Mouse (Mus musculus) forelimb bud, embryonic 11.5 days (tissue): Measurements from ENCODE around the gene Tlr4.

ENCODE experiments used
- DNase-seq: peaks from one replicate; pipeline ENCODE4 v3.0.0-alpha.2; 2012; ENCODE audit warnings: low read depth, low spot score

Gene Tlr4

DNA sequence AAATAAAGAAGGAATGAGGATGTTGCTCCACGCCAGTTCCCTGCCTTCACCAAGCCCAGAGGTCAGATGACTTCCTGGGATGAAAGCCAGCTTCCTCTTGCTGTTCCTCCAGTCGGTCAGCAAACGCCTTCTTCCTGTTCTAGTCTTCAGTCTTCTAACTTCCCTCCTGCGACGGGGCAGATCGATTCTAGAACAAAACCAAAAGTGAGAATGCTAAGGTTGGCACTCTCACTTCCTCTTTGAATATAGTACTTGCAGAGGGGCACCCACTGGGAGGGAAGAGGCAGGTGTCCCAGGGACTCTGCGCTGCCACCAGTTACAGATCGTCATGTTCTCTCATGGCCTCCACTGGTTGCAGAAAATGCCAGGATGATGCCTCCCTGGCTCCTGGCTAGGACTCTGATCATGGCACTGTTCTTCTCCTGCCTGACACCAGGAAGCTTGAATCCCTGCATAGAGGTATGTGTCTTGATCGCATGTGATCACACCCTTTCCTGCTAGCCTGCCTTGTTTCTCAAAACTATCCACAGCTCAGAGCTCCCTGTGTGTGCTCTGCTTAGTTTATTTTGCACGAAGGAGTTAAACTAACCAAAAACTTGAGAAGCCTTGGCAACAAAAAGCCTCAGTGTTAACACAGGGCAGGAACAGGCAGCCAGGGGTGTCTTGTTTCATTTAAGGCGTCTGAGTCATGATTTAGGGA is at the start of gene Tlr4:
TSS of gene Tlr4 (plus strand) at position 122 of the 700 bp plus-strand sequence.
- DNase-seq = peak; percentile 28

DNA sequence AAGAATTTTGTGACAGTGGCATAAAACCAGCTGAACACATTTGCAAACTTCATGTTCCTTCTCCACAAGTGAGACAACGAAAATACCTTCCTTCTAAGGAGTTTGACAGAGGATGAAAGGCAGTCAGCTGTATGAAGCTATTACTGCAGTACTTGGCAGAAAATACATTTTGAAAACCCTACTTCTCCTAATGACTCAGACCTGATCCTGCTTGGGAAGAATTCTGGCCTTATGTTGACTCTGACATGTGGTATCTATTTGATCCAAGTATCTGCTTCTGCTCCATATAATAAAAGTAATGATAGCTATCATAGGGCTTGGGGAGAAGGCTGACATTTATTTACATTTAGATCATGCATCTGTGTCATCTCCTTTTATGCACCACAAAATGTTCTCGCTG is 33.1 kb upstream of the Tlr4 start:
- no peak for DNase-seq

DNA sequence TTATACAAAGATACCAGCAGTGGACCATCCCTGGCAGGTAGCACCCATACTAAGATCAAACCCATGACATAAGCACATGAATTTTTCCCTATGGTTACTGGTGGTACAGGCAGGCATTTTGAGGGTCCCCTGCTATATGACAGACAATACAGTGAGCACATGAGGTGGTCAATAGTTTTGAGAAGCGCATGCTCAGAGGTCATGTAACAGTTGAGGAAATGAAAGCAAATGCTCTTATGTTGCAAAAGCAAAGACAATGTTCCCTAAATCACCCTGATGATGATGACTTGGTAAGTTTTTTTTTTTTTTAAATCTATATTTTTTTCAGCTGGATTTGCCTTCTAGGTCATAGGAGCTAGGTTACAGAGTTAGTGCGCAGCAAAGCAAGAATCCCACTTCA is 30.7 kb upstream of the Tlr4 start:
- no peak for DNase-seq

DNA sequence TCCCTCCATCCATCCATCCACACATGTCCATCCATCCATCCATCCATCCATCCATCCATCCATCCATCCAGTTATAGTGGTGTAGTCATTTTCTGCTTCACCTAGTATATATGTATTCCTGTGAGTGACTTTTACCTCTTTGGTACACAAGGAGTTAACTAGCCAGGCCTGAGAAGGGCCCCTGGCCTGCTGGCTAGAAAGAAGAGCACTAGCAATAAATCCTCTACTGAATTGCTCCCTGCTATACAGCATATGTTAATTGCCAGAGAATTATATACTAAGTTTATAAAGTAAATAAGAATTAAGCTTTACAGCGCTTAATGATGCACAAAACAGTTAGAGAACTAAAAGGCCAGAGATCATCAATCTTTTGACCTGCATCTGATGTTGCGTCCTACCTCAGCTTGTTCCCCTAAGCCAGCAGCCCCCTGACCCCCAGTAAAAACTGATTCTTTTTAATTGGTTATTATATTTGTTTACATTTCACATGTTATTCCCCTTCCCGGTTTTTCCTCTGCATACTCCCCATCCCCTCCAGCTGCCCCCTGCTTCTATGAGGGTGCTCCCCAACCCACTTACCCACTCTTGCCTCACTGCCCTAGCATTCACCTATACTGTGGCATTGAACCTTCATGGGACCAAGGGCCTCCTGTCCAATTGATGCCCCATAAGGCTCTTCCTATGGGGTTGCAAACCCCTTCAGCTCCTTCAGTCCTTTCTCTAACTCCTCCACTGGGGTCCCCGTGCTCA is 22.7 kb upstream of the Tlr4 start:
- DNase-seq = no peak

DNA sequence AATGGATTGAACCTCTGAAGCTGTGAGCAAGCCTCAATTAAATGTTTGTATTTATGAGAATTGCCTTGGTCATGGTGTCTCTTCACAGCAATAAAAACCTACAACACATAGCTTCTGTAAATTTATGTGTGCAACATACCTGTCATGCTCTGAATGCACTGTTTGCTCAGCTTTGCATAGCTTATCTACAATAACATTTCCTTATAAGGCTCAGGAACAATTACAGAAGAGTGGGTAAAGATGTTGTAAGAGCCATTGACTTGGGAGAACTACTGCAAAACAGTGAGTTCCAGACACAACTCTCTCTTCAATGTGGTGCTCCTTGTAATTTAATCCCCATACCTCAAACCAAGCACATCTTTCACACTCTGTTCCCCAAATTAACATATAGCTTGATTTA is 21.6 kb upstream of the Tlr4 start:
- no peak for DNase-seq

DNA sequence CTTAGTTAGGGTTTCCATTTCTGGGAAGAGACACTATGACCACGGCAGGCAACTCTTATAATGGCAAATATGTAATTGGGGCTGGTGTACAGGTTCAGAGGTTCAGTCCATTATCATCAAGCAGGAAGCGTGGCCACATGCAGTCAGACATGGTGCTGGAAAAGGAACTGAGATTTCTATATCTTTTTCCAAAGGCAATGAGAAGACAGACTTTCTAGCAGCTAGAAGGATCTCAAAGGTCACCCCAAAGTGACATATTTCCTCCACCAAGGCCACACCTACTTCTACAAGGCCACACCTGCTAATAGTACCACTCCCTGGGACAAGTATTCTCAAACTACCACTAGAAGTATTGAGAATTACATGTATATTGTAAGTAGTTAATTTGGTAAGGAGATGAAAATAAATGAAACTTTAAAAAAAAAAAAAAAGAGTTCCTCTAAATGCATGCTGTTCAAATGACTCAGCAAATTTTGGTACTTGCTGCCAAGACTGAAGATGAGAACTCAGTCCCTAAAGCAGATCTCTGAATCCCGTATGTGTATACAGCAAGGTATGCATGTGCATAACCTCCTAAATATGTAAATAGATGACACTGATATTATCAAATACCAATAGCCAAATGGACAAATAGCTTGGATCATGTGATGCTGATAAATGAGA is 10.9 kb upstream of the Tlr4 start:
- no peak for DNase-seq

DNA sequence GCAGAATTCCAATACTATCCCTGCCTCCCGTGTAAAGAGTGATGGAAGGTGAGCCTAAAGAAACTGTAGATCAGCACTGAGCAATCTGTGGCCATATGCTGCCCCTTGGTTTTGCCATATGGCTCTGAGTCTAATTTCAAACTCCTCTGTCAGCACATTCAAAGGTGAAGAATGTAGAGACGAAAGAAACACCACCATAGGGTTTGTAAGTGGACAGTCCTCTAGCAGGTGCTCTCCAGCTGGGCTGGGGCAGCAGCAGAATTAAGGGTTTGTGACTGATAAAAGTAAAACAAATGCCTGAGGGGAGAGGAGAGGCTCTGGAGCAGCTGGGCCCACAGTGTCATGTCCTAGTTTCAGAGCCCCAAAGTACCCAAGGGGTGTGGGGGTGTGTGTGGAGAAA is 6.2 kb upstream of the Tlr4 start:
- DNase-seq = no peak

DNA sequence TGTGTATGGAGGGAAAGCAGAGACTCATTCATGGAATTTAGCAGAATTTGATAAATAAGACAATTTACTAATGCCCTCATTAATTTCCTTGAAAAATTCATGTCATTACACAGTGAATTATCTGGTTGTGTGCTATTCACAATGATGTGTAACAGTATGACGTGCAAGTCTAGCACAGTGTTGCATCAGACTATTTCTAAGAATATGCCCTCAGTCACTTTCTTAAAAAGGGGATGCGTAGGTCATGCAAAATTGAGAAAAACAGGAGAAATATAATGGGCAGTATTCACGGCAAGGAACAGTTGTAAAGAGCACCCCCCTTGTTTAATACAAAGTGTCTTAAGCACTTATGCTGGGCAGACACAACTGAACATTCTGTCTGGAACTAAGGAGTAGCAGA is 5.6 kb upstream of the Tlr4 start:
- DNase-seq = no peak

DNA sequence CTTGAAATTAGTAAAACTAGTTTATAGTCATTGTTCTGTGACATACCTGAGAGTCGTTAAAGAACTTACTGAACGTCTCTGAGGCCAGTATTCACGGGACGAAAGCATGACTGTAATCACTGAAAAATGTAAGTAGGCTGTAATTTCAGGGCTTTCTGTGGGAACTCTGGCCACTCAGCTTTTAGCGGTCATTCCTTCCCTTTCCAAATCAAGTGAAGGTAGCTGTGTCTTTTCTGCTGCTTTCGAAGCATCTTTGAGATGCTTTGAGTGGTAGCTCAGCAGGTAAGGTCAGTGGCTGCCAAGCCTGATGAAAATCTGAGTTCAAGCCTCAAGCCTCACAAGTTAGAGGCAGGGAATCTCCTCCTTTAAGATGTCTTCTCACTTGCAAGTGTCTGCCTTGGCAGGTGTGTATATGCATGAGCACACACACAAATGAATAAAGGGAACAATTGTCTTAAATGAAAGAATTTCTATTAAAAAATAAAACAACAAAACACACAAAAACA is 832 bp downstream of the Tlr4 start:
- no peak for DNase-seq

DNA sequence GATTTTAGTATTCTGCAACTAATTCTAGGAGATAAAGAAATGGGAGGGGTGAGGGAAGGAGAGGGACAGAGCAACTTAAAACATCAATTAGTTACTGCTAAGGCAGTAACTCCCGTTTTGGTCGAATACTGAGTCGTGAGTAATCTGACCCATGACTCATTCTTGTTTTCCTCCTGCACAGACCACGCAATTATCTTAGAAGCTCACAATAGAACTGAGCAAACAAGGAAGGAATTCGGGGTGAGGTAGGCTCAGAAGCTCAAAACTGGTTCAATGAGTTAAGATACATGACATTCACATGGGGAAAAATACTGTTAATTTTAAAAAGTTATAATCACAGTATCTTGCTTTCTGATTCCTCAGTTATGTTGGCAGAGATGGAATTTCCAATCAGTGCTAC is 1.3 kb downstream of the Tlr4 start:
- DNase-seq = no peak

DNA sequence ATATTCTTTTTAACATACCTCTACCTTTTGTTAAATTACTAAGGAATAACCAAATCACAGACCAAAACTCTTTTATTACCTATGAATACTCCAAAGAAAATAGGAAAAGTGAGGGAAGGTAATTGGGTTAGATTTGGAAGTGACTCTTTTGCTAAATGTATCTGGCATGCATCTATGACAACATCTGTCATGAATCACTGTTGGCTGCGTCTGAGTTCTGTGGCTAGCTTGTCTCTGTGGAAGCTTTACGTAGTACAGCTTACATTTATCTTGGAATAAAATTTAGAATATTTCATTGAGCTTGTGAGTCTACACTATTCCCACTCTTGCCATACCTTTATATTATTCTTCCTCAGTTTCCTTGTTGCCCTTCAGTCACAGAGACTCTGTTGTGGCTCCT is 10.7 kb downstream of the Tlr4 start:
- no peak for DNase-seq

DNA sequence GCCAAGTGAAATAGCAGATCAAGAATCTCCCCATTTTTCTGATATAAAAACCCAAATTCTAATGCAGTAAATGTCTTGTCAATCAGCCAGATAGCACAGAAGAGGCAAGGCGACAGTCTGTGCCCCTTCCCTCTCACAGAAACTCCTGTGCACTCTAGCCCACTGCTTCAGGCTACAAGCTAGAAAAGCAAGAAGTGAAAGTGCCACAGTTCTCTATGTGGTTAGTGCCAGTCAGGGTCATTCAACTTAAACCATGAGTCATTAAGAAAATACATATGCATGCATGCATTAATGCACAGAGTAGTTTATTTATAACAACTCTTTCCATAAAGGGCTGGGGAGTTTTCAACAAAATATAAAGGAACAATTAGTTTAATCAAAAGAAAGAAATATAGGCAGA is 15.9 kb downstream of the Tlr4 start:
- no peak for DNase-seq

DNA sequence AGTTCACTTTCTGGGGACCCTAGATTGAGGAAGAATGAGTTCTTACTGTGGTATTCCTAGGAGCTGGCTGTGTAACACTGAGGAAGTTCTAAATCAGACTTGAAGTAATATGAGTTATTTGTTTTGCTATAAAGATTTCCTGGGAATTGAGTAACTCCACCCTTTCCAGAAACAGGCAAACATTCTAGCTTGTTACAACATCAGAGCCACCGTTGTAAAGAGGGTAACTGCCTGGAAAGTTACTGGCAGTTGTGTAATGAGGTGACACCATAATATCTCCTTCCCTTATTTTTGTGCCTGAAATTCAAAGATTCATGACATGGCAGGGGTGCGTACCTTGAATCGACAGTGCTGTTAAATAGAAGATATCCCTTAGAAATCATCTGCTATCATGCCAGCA is 24.6 kb downstream of the Tlr4 start:
- DNase-seq = no peak

DNA sequence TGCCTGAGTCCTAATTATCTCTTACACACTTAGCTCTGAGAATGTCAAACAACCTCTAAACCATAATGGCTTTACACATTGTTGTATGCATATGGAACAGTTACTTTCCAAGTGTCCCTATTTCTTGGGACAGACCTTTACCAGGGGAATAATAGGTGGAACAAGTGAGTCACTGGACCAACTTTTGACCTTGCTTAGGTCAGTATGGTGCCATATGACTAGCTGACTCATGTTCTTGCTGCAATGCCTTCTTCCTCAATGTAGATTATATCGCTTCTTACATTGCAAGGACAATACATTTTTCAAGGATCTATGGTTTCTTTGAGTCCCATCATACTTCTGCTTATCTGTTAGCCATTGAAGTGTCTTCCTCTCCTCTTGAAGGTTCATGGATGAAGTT is 29.6 kb downstream of the Tlr4 start:
- DNase-seq = no peak

DNA sequence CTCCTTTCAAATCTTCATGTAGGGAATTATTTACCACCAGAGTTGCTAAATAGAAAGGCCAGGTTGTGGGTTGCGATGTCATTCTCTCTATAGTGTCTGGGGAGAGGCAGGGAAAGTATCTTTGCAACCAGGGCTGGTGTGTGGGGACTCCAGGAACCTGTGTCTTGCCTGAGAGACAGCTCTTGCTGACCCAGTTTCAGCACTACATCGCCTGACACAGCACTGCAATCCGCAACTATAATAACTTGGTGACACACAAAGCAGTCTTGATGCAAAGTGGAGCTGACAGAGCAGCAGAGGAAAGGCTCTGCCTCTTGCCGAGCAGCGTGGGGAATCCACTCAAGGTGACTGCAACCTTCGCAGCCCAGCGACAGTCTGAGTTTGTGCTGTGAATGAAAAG is 42.5 kb downstream of the Tlr4 start:
- DNase-seq = no peak

DNA sequence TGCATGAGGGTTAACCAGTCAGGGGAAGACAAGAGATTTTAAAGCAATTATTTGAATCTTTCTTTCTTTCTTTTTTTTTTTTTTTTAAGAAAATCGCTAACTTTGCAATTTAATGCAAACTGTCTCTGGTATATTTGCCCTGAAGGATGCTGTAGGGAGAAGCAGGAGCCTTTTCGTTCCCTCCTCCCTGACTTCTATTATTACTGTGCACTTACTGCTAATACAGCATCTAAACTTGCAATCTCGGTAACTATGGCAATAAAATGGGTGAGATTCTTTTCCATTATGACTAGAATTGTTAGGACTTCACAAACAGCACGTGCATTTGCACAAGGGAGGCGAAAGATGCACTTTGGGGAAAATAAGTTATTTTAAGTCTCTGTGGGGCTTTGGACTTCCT is 44.6 kb downstream of the Tlr4 start:
- no peak for DNase-seq

DNA sequence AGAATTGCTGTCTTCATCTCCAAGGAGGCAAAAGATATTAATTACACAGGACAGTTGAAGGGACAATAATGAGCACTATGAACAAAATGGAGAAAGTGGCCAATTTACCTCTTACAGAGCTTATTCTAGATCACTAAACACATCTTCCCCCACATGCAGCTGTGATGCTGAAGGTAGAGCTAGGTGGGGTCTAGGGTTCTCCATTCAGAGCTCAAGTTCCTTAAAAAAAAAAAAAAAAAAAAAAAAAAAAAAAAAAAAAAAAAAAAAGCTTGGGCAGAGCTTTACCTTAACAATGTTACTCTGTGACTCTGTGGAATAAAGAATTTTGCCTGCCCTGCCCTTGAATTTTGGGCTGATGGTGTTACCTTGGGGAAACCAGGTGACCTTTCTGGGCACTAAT is 46.0 kb downstream of the Tlr4 start:
- no peak for DNase-seq

DNA sequence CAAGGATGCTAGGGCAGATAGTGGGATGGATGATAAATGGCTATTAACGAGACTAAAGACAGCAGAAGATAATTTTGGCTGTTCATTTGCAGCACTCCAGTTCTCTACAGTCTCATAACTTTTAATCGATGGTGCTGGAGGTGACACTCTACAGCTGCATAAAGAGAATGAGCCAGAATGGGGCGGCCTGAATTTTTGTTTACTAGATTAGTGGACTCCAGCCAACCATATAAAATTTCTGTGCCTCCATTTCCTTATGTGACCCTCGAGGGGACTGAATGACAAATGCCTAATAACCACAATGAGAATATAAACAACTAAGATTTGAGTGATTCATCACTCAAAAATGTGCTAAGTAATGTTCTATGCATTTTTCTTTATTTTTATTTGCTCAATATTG is 48.4 kb downstream of the Tlr4 start:
- no peak for DNase-seq

DNA sequence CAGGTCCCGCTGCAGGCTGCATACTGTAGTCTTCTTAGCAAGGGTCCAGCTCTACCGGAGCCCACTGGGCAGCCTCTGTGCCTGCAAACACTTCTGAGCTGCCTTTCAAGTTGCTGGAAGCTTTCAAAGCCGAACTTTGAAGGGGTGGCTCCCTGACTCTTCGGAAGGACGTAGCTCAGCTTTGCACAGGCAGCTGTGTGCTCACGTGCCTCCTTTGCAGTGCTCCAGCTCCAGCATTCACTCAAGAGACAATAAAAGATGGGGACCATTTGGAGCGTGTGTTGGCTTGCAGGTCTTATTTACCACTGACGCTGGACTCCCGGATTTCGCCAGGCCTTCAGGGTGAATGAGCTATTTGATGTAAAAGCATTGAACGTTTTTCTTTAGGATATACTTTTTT is 50.2 kb downstream of the Tlr4 start:
- no peak for DNase-seq

DNA sequence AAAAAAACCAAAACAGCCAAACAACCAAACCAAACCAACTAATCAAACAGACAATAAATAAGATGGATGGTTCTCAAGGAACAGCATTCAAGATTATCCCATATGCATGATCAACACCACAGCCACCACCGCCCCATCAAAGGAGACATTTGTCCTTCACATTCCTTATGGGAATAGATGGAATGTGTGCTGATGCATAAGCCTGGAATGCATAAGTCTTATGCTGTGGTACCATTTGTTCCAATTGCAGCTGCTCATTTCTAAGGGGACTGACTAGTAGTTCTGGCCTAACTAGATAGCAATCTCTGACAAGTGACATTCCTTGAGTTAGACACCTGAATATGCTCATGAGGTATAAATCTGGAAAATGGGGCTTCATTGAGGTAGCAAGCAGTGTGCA is 54.1 kb downstream of the Tlr4 start:
- no peak for DNase-seq

DNA sequence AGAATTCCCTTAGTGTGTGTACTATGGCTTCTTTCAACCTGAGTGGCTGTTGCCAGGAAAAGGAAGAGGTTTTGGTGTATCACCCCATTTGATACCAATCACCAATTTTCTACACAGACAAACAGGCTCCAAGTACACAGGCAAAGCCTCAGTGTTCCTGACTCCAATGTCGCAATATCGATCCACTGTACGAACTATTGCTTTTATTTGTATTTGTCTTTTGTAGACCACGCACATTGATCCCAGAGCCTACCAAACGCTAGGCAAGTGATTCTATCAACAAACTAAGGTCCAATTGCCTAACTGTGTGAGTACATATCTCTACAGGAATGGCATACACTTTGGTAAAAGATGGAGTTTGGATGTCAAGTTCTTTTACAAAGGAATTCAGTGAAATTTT is 55.9 kb downstream of the Tlr4 start:
- DNase-seq = no peak

DNA sequence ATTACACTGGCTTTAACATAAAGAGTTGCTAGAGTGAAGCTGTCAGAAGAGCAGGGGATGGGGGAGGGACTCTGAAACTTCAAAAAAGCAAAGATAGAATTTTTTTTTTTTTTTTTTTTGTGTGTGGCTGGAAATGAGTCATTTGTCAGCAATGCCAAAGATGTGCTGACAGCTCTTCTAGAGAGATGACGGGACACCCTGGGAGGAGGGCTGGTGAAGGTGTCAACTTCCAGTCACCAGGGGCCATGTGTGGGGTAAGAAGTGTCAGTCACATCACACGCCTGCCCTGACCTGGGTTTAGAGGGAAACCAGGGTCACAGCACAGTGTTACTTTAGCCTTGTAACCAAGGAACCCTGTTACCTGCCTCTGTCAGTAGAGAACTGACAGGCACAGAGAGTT is 67.2 kb downstream of the Tlr4 start:
- peak; percentile 23 for DNase-seq

DNA sequence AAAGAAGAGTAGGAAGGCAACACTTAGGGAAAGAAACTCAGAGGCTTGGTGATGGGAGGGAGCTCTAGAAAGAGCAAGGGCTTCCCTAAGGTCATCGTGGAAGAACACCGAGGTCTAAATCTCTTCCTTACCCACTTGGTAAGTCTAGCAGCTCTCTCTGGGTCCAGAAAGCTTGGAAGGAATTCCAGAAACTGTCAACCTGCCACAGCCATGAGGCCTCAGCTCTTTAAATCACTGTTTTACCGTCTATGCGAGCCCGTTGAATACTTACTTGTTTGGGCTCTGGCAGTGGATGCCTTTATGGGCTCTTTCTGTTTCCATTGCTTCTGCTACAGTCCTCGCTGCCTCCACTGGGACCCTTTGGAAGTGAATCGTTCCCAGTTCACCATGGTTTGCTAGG is 67.6 kb downstream of the Tlr4 start:
- DNase-seq = no peak
